Mouse (Mus musculus): ENCODE results near the gene Gm12216. TPM values are rescaled to one million over a fixed set of nuclear protein-coding genes. Genes with fewer than 3 reads are reported as not detected.

Gene Gm12216
- polyA plus RNA-seq, 1 experiment from 2014 or later = not detected

DNA sequence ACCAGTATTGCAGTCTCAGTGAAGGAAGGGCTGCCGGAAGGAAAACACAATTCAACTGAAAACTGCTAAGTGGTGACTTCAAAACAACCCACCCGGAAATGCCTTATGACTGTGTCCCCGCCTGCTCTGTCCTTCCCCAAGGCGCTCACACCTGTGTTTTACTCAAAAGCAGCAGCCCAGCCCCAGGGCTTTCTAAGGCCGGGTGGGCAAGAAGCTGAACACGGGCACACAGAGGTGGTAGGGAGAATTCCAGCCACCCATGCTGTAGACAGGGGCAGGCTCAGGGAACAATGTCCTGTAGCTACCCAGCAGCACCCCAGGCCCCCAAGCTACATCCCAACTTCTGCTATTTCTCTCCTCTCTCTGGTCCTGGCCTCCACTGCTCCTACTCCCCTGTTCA, 13.4 kb downstream of the Gm12216 start:
- Histone ChIP-seq H3K4me2 (no peak overlapping the region), H3K4me3 (replicated peaks) (no peak overlapping the region), H3K27me3 (no peaks in the 10 kb centered on the region), H3K9ac (no peak overlapping the region), H3K27ac (replicated peaks) (no peak overlapping the region), H3K4me1 (replicated peaks) (no peaks in the 10 kb centered on the region), H3K36me3 (replicated peaks) (no peaks in the 10 kb centered on the region), H3K9me3 (replicated peaks) (no peaks in the 10 kb centered on the region)
- ATAC-seq (ENCODE audit: insufficient read depth) = no peak
- 44% methylated on average over 6 of the region's 6 CpGs for WGBS (ENCODE audit: insufficient replicate concordance)

DNA sequence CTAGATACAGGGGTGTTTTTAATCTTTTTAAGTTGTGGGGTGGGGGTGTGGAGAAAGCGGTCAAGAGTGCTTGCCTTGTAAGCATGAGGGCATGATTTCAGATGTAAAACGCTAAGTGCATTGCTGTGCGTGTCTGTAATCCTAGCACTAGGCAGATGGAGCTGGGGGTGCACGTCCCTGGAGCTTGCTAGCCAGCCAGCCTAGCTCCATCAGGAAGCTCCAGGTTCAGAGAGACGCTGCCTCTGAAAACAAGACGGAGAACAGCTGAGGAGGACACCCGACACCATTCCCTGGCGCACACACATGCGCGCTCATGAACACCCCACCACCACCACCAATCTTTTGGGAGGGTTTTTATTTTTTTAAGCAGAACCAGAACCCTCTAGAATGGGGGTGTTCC, 15.9 kb downstream of the Gm12216 start:
- Histone ChIP-seq H3K4me2 (no peak overlapping the region), H3K27ac (replicated peaks) (no peak overlapping the region), H3K36me3 (replicated peaks) (no peaks in the 10 kb centered on the region), H3K4me3 (replicated peaks) (no peak overlapping the region), H3K9ac (no peak overlapping the region), H3K9me3 (replicated peaks) (no peaks in the 10 kb centered on the region), H3K27me3 (no peaks in the 10 kb centered on the region), H3K4me1 (replicated peaks) (peaks cover 12% of the 10 kb centered on the region)
- WGBS (ENCODE audit: insufficient replicate concordance) = 77% methylated on average over 10 of the region's 10 CpGs
- no peak for ATAC-seq (ENCODE audit: insufficient read depth)

DNA sequence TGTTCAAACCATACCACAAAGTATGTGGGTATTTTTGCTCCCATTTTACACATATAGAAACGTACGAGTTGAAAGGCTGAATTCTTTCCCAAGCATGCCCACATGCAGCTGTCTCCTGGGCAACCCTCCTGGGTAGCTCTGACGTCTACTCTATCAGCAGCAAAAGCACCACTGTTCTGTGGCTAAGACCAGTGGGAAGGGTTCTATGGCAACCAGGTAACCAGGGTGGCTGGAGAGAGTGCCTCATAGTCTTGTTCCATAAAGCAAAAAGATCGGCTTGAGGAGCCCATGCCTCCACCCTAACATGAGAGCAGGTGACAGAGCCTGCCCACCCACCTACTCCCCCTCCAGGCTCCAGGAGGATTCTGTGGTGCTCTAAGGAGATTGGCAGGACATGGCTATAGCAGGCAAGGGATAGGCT, 16.9 kb downstream of the Gm12216 start:
- 55% methylated on average over 4 of the region's 4 CpGs for WGBS (ENCODE audit: insufficient replicate concordance)
- Histone ChIP-seq H3K4me3 (replicated peaks) (no peak overlapping the region), H3K4me1 (replicated peaks) (peaks cover 12% of the 10 kb centered on the region), H3K27ac (replicated peaks) (no peak overlapping the region), H3K27me3 (no peaks in the 10 kb centered on the region), H3K9ac (no peak overlapping the region), H3K36me3 (replicated peaks) (no peaks in the 10 kb centered on the region), H3K9me3 (replicated peaks) (no peaks in the 10 kb centered on the region), H3K4me2 (no peak overlapping the region)
- ATAC-seq (ENCODE audit: insufficient read depth) = no peak

DNA sequence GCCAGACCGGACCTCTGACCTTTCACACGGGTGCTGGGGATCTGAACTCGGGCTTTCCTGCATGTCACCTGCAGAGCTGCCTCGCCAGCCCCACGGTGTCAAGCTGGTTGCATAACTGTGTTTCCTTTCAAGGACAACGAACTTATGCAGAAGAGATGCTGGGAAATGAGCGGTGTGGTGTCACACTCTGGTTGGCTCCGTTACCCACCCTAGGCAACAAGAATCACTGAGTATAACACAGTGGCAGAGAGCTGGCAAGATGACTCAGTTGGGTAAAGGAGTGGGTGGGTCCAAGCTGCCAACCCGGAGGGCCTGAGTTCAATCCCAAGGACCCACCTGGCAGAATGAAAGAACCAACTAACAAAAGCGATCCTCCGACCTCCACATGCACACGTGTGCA, 17.5 kb downstream of the Gm12216 start:
- Histone ChIP-seq H3K4me1 (replicated peaks) (peaks cover 12% of the 10 kb centered on the region), H3K4me2 (no peak overlapping the region), H3K27me3 (no peaks in the 10 kb centered on the region), H3K9ac (no peak overlapping the region), H3K9me3 (replicated peaks) (no peaks in the 10 kb centered on the region), H3K4me3 (replicated peaks) (no peak overlapping the region), H3K27ac (replicated peaks) (no peak overlapping the region), H3K36me3 (replicated peaks) (no peaks in the 10 kb centered on the region)
- no peak for ATAC-seq (ENCODE audit: insufficient read depth)
- WGBS (ENCODE audit: insufficient replicate concordance) = 50% methylated on average over 12 of the region's 12 CpGs

DNA sequence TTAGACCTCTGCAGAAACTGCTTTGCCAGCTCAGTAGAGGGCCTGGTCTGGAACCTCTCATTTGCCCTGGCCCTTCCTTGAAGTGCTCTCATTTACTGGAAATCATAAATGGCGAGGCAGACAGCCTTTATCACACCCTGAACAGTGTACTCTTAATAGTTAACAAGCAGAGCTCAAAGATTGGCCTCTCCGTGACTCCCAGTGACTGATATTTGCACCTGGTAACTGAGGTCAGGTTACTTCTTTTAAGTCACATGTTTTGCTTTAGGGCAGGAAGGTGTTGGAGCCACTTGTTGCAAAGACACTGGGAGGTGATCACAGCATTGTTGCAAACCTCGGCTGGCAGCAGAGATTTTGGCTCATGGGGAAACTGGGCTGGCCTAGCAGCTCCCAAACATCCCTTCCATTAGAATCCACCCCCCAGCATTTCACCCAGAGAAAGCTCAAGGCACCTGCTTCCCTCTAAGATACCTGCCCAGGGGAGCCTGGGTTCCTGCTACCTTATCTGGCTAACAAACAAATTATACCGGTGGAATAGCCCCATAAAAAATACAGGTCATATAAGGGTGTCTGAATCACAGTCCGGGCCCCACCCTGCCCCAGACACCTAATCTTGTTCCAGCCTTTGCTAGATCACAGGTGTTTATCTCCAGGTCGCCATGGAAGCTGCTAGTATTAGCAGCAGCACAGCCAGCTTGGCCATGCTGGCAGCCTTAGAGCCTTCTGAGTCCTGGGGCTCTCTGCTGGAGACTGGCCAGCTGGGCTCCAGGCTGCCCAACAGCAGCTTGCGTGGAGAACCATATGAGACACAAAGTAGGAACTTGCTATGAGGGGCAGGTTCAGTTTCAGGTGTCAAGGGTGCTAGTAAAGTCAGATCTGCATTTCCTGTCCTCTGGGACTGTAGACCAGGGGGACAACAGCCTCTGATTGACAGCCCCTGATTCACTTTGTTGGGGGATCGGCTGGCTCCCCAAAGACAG, 19.1 kb downstream of the Gm12216 start:
- Histone ChIP-seq H3K36me3 (replicated peaks) (no peaks in the 10 kb centered on the region), H3K4me3 (replicated peaks) (no peak overlapping the region), H3K4me2 (no peak overlapping the region), H3K27me3 (no peaks in the 10 kb centered on the region), H3K9me3 (replicated peaks) (no peaks in the 10 kb centered on the region), H3K4me1 (replicated peaks) (peaks cover 19% of the 10 kb centered on the region), H3K9ac (no peak overlapping the region), H3K27ac (replicated peaks) (no peak overlapping the region)
- WGBS (ENCODE audit: insufficient replicate concordance) = 39% methylated on average over 8 of the region's 8 CpGs
- no peak for ATAC-seq (ENCODE audit: insufficient read depth)

DNA sequence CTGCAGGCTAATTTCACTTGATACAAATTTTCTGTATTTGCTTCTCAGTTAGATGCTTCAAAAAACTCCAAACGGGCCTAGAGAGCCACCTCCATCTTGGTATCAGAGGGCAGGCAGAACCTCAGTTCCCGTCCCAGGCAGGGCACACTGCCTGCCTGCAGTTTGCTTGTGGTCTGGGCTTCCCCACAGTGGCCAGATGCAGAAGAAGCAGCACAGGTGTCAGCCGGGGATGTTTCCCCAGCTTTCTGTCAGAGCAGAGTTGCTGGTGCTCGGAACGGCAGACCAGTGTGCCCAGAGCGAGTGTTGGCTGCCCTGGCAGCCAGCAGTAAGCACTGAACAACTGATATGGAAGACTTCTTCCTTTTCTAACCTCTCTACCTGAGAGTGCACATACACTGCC, 19.9 kb downstream of the Gm12216 start:
- Histone ChIP-seq H3K27me3 (no peaks in the 10 kb centered on the region), H3K4me1 (replicated peaks) (peaks cover 19% of the 10 kb centered on the region), H3K36me3 (replicated peaks) (no peaks in the 10 kb centered on the region), H3K4me2 (no peak overlapping the region), H3K9me3 (replicated peaks) (no peaks in the 10 kb centered on the region), H3K9ac (no peak overlapping the region), H3K4me3 (replicated peaks) (no peak overlapping the region), H3K27ac (replicated peaks) (no peak overlapping the region)
- WGBS (ENCODE audit: insufficient replicate concordance) = 46% methylated on average over 6 of the region's 6 CpGs
- ATAC-seq (ENCODE audit: insufficient read depth) = no peak

DNA sequence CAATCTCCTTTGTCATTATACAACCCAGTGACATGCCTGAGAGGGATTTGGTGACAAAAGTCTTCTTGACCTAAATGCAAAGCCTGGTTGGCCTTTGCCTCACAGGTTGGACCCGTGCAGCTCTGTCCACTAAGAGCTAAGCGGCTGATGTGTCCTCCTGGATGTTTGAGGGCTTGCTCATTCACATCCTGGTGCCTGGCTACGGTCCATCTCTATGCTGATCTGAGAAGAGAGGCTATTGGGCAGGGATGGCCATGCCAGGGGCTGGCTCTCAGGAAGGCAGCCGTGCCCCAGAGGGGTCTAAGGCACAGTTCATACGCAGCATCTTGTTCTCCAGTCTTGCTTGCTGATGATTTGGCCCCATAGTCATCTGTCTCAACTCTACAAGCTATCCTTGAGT, 21.3 kb downstream of the Gm12216 start:
- H3K27me3 ChIP-seq = no peaks in the 10 kb centered on the region
- H3K9ac ChIP-seq = no peak overlapping the region
- H3K4me1 ChIP-seq (replicated peaks) = peaks cover 19% of the 10 kb centered on the region
- H3K9me3 ChIP-seq (replicated peaks) = no peaks in the 10 kb centered on the region
- no peak overlapping the region for H3K4me3 ChIP-seq (replicated peaks)
- no peak overlapping the region for H3K4me2 ChIP-seq
- no peak overlapping the region for H3K27ac ChIP-seq (replicated peaks)
- H3K36me3 ChIP-seq (replicated peaks) = no peaks in the 10 kb centered on the region
- no peak for ATAC-seq (ENCODE audit: insufficient read depth)
- WGBS (ENCODE audit: insufficient replicate concordance) = 67% methylated on average over 5 of the region's 5 CpGs

DNA sequence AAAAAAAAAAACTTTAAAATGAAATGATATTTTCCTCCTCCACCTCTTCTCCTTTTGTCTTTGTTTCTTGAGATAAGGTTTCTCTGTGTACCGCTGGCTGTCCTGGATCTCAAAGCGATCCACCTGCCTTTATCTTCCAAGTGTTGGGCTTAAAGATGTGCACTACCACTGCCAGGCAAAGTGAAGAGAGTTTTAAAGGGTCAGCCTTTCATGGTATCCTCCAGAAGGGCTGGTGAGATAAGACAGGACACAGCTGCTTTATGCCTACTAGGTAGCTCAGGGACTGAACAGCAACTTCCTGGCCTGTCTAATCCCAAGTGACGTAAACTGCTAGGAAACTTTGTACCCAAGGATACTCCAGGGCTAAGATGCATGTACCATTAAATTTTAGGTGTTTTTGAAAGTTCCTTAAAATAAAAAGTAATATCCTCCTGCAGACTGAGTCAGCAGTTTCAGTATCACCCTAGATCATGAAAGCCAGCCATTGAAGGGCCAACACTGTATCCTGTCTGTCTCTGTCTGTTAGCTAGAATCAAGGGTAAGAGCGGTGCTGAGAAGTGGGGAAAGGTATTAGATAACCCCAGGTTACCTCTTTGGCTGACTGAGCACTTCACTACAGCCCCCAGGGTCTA, 23.6 kb downstream of the Gm12216 start:
- Histone ChIP-seq H3K27ac (replicated peaks) (no peak overlapping the region), H3K4me1 (replicated peaks) (peaks cover 19% of the 10 kb centered on the region), H3K36me3 (replicated peaks) (no peaks in the 10 kb centered on the region), H3K4me3 (replicated peaks) (no peak overlapping the region), H3K27me3 (no peaks in the 10 kb centered on the region), H3K9me3 (replicated peaks) (no peaks in the 10 kb centered on the region), H3K9ac (no peak overlapping the region), H3K4me2 (no peak overlapping the region)
- ATAC-seq (ENCODE audit: insufficient read depth) = no peak
- WGBS (ENCODE audit: insufficient replicate concordance) = 29% methylated on average over 4 of the region's 4 CpGs

DNA sequence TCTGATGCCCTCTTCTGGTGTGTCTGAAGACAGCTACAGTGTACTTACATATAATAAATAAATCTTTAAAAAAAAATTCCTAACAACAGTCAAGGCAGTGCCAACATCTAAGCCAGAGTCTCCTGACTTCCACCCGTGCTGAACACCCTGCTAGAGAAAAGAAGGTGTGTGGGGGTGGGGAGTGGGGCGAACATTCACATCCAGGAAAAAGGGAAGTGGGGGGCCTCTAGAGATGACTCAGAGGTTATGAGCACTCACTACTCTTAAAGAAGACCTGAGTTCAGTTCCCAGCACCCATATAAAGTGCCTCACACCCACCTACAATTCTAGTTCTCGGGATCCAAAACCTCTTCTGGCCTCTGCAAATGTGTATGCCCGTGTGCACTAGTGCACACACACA, 33.6 kb downstream of the Gm12216 start:
- Histone ChIP-seq H3K9ac (no peak overlapping the region), H3K27me3 (no peaks in the 10 kb centered on the region), H3K4me1 (replicated peaks) (no peaks in the 10 kb centered on the region), H3K4me2 (no peak overlapping the region), H3K4me3 (replicated peaks) (no peak overlapping the region), H3K27ac (replicated peaks) (no peak overlapping the region), H3K36me3 (replicated peaks) (no peaks in the 10 kb centered on the region), H3K9me3 (replicated peaks) (no peaks in the 10 kb centered on the region)
- ATAC-seq (ENCODE audit: insufficient read depth) = no peak
- WGBS (ENCODE audit: insufficient replicate concordance) = 31% methylated on average over 4 of the region's 4 CpGs

DNA sequence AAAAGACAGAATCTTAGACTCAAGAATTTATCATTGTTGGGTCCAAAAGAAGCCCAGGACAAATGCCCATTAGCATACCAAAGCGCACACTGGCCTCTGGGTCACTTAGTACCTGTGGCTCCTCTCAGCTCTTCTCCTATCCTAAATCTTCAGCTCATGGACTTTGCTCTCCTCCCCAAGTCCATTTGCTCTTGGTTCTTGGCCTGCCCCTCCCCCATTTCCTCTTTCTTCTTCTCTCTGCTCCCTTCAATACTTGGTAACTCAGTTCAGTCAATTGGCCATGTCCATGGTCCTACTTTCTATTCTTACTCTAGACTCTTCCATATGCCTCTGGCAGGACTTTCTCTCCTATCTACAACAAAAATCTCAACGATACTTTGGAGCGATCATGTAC, 37.1 kb downstream of the Gm12216 start:
- 76% methylated on average over 3 of the region's 3 CpGs for WGBS (ENCODE audit: insufficient replicate concordance)
- H3K9me3 ChIP-seq (replicated peaks) = no peaks in the 10 kb centered on the region
- H3K27me3 ChIP-seq = no peaks in the 10 kb centered on the region
- no peak overlapping the region for H3K27ac ChIP-seq (replicated peaks)
- H3K4me1 ChIP-seq (replicated peaks) = no peaks in the 10 kb centered on the region
- H3K9ac ChIP-seq = no peak overlapping the region
- ATAC-seq (ENCODE audit: insufficient read depth) = no peak
- H3K4me3 ChIP-seq (replicated peaks) = no peak overlapping the region
- no peak overlapping the region for H3K4me2 ChIP-seq
- no peaks in the 10 kb centered on the region for H3K36me3 ChIP-seq (replicated peaks)

DNA sequence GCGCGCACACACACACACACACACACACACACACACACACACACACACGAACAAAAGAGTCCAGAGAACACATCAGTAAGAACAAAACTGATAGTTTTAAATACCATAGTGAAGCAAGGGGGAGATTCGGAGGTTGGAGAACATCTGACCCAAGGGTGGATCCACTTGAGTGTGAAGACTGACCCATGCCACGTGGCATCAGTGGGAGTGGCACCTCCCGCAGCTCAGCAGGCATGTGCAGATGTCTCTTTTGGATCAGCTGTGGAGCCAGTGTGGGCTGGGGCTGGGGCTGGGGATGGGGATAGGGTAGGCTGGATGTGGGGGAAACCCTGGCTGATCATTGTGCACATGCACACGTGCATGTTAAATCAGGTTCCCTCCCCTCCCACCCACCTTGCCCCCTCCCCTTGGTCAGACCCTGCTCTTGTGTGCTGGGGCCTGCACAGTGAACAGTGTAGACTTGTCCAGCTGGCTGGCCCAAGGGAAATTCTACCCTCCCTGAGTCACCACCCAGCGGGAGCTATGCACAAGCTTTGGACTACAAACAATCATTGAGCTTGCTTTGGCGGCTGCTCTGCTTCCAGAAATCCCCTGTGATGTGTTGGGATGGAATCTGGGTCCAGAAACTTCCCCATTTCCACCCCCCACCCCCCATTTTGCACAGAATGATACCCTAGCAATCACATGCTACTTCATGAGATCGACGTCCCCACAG, 37.7 kb downstream of the Gm12216 start:
- Histone ChIP-seq H3K27ac (replicated peaks) (no peak overlapping the region), H3K4me1 (replicated peaks) (no peaks in the 10 kb centered on the region), H3K36me3 (replicated peaks) (no peaks in the 10 kb centered on the region), H3K4me3 (replicated peaks) (no peak overlapping the region), H3K9me3 (replicated peaks) (no peaks in the 10 kb centered on the region), H3K27me3 (no peaks in the 10 kb centered on the region), H3K4me2 (no peak overlapping the region), H3K9ac (no peak overlapping the region)
- 70% methylated on average over 11 of the region's 11 CpGs for WGBS (ENCODE audit: insufficient replicate concordance)
- no peak for ATAC-seq (ENCODE audit: insufficient read depth)
